Mouse (Mus musculus) bone marrow, adult 2 months (tissue): Measurements from ENCODE around the gene Flt3l. TPM values are rescaled to one million over a fixed set of nuclear protein-coding genes. Genes with fewer than 3 reads are reported as not detected.

Experiments used
- H3K27ac ChIP-seq: fragments of 200-500 bp; 2 replicates; pipeline ENCODE4 v1.5.1; 2012; ENCODE audit warnings: low read depth, mild to moderate bottlenecking, control low read depth, inconsistent platforms, low read length; ENCODE audit not compliant: control insufficient read depth, poor library complexity, insufficient read depth
- H3K4me1 ChIP-seq: fragments of 200-500 bp; 2 replicates; pipeline ENCODE4 v1.6.1; 2011; ENCODE audit warnings: low read length; ENCODE audit not compliant: control insufficient read depth, insufficient read depth
- H3K4me3 ChIP-seq: fragments of 200-500 bp; replicated peaks from 2 replicates; pipeline ENCODE3; 2011; ENCODE audit warnings: mild to moderate bottlenecking, low read depth, low read length, control low read depth; ENCODE audit not compliant: control insufficient read depth
- CTCF ChIP-seq: fragments of 200-500 bp; IDR thresholded peaks from 2 replicates; pipeline ENCODE4 v1.5.1; 2011; ENCODE audit warnings: low read length, control low read depth; ENCODE audit not compliant: control insufficient read depth, insufficient read depth
- POLR2A ChIP-seq: fragments of 200-500 bp; IDR thresholded peaks from 2 replicates; pipeline ENCODE4 v1.6.1; 2011; ENCODE audit warnings: low read depth, mild to moderate bottlenecking, control low read depth, low read length, borderline replicate concordance; ENCODE audit not compliant: control insufficient read depth
- WGBS: fragments of 180-500 bp; shearing (Covaris S2); methylation state at CpG from one replicate; pipeline ENCODE4 v1.1.7; 2018; 5-methylcytosine and 5-hydroxymethylcytosine counted together
- polyA plus RNA-seq: library from polyadenylated mRNA; stranded (reverse); fragments of >200 nt; gene quantifications from 2 replicates; pipeline ENCODE4 v1.2.4, GENCODE M21; 2011; ENCODE audit warnings: low replicate concordance; ENCODE audit not compliant: missing spikeins, insufficient read depth, insufficient read length

Gene Flt3l
- polyA plus RNA-seq, 1 experiment = 85.0 TPM

DNA sequence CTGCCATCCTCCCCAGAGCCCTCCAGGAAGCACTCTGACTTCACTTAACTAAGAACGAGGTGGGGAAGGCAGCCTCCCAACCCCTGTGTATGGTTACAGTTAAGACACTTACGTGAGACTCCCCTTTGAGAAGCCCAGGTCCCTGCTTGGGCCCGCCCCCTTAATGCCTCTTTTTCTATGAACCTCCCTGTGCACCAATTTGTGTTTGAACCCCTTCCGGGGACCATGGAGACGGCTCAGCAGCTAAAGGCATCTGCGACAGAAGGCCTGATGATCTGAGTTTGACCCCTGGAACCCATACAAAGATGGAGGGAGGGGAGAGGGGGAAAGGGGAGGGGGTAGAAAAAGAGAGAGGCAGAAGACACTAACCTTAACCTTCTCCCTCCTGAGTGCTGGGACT is 29.8 kb downstream of the Flt3l start:
- no peaks in the 10 kb centered on the region; the same call in 1 of the 2 replicates for H3K4me1 ChIP-seq
- H3K4me3 ChIP-seq = no peak overlapping the region
- TF ChIP-seq POLR2A = no peak
- 70% methylated on average over 6 of the region's 6 CpGs for WGBS
- H3K27ac ChIP-seq = no peak overlapping the region

GRCm38 (mm10) chr7:45105491-45105890 is 30.7 kb downstream of the Flt3l start:
- no peak overlapping the region for H3K27ac ChIP-seq
- 72% methylated on average over 8 of the region's 8 CpGs for WGBS
- TF ChIP-seq POLR2A (no peak), CTCF (no peak)
- H3K4me1 ChIP-seq = no peaks in the 10 kb centered on the region; the same call in 1 of the 2 replicates
- H3K4me3 ChIP-seq = no peak overlapping the region

- 80% methylated on average over 5 of the region's 5 CpGs for WGBS
Observed at GRCm38 (mm10) chr7:45104941-45105340, 31.3 kb downstream of the Flt3l start.

DNA sequence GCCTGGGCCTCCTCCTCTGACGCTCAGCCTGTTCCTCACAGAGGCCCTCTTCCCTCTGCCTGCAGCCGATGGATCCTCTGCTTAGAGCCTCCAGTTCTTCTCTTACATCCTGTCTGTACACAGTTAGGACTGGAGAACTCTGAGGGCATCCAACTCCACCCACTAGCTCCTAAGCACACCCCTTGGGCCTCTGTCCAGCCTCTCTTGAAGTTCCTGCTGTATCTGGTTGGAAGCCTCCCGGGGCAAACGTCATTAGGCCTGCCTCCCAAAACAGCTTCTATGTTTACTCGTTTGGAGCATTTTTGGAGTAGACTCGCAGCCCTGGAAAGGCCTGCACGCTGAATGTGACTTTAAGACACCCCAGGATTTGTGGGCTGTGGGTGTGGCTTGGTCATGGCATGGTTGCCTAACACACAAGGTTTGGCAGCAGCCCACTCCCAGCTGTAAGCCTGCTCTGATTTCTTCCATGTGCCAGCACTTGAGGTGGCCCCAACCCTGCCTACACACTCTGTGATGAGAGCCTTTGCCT is 32.5 kb downstream of the Flt3l start, which contains the start of gene Fcgrt:
Fcgrt (minus strand) TSS at position 200 of the 529 bp plus-strand sequence.
- Histone ChIP-seq H3K27ac (peak within 1 kb of the TSS; percentile 24), H3K4me1 (no peaks in the 10 kb centered on the region; the same call in 1 of the 2 replicates), H3K4me3 (peak within 1 kb of the TSS; percentile 22)
- no peak for TF ChIP-seq CTCF
- TF ChIP-seq POLR2A = 0 out of 2 replicates have a peak, but pooled peaks have one; percentile 30
- WGBS = 15% methylated on average over 7 of the region's 7 CpGs

More at GRCm38 (mm10) chr7:45104941-45105340, 31.3 kb downstream of the Flt3l start:
- H3K27ac ChIP-seq = no peak overlapping the region
- H3K4me3 ChIP-seq = no peak overlapping the region
- TF ChIP-seq POLR2A (no peak), CTCF (no peak)
- H3K4me1 ChIP-seq = no peaks in the 10 kb centered on the region; the same call in 1 of the 2 replicates

DNA sequence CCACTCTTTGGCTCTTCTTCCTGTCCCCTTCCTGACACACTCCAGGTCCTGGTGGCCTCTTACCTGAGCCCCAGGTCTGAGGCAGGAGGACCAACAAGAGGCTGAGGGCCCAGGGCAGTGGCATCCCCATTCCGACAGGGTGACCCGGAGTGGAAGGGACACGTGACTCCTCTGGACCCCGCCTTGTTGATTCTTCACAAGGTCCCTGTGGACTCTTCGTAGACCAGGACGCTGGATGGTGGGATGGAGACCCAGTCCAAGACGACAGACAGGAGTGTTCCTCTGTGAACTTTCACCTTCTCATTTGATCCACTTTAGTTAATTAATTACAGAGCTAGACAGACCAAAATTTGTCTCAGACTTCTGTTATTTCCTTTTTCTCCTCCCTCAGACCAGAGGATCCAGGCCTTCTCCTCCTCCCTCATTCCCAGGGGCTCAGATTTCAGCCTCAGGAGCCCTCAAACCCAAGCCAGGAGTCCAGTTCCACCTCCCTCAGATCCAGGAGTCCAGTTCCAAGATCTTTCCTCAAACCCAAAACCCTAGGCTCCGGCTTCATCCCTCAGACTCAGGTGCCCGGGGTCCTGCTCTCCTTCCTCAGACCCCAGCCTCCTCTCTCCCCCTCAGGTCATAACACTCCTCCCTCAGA is 33.2 kb downstream of the Flt3l start:
- no peak for TF ChIP-seq CTCF
- no peak for TF ChIP-seq POLR2A
- Histone ChIP-seq H3K4me3 (peak overlapping the region; percentile 22), H3K27ac (peak overlapping the region; percentile 24), H3K4me1 (no peaks in the 10 kb centered on the region; the same call in 1 of the 2 replicates)
- 80% methylated on average over 9 of the region's 9 CpGs for WGBS

DNA sequence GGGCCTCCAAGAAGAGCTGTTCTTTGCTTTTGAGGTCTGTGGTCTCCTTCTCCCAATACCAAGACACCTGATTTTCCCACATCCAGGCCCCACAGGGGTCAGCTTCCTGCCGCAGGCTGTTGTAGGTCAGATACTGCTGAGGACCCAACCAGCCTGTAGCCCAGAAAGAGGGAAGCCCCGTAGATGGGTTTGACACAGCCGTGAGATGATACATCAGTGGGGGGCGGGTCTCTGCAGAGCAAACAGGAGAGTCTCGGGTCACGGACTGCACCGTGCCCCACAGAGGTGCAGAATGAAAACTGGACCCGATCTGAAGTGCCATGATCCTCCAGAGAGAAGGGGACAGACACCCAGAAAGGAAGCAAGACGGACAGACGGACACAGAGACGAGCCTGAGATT is 33.8 kb downstream of the Flt3l start:
- 69% methylated on average over 11 of the region's 11 CpGs for WGBS
- TF ChIP-seq CTCF (no peak), POLR2A (no peak)
- Histone ChIP-seq H3K4me1 (no peaks in the 10 kb centered on the region), H3K4me3 (no peak overlapping the region), H3K27ac (no peak overlapping the region)

GRCm38 (mm10) chr7:45100046-45100445 is 36.2 kb downstream of the Flt3l start:
- no peak overlapping the region for H3K27ac ChIP-seq
- H3K4me1 ChIP-seq = no peaks in the 10 kb centered on the region
- WGBS = 88% methylated on average over 6 of the region's 6 CpGs
- H3K4me3 ChIP-seq = no peak overlapping the region
- TF ChIP-seq CTCF (no peak), POLR2A (no peak)

GRCm38 (mm10) chr7:45098541-45099240 is 37.5 kb downstream of the Flt3l start:
- 83% methylated on average over 8 of the region's 8 CpGs for WGBS
- no peaks in the 10 kb centered on the region for H3K4me1 ChIP-seq
- H3K27ac ChIP-seq = no peak overlapping the region
- no peak overlapping the region for H3K4me3 ChIP-seq
- no peak for TF ChIP-seq POLR2A
- peak; percentile 38 for TF ChIP-seq CTCF
